Mouse (Mus musculus) forebrain, embryonic 10.5 days (tissue): ENCODE measurements at regions not wholly inside any gene's neighbourhood (a gene's known extent, or its start where the extent isn't known, plus 50 kb on each side); places are given as distances from the start of the nearest gene placed in this dataset.

ENCODE experiments used
- DNase-seq: peaks from one replicate; pipeline ENCODE4 v3.0.0-alpha.2; 2017; ENCODE audit warnings: low spot score; ENCODE audit errors: extremely low spot score
- H3K27ac ChIP-seq: fragments of 300-500 bp; sonication (generic); 2 replicates; pipeline ENCODE4 v1.5.1; 2016; ENCODE audit warnings: mild to moderate bottlenecking
- H3K27me3 ChIP-seq: fragments of 300-500 bp; sonication (generic); 2 replicates; pipeline ENCODE4 v1.6.1; 2016; ENCODE audit warnings: mild to moderate bottlenecking; ENCODE audit not compliant: poor library complexity, severe bottlenecking
- H3K36me3 ChIP-seq: fragments of 300-500 bp; sonication (generic); replicated peaks from 2 replicates; pipeline ENCODE4 v1.6.1; 2016; ENCODE audit warnings: mild to moderate bottlenecking, moderate library complexity
- H3K4me1 ChIP-seq: fragments of 300-500 bp; sonication (generic); 2 replicates; pipeline ENCODE4 v1.6.1; 2016
- H3K4me3 ChIP-seq: fragments of 300-500 bp; sonication (generic); 2 replicates; pipeline ENCODE4 v1.5.1; 2016; ENCODE audit warnings: mild to moderate bottlenecking, moderate library complexity
- H3K9me3 ChIP-seq: fragments of 300-500 bp; sonication (generic); 2 replicates; pipeline ENCODE4 v1.6.1; 2016; ENCODE audit warnings: mild to moderate bottlenecking, moderate library complexity
- WGBS: fragments of 180-500 bp; shearing (Covaris S2); methylation state at CpG from one replicate; pipeline ENCODE4 v1.1.7; 2016; 5-methylcytosine and 5-hydroxymethylcytosine counted together

GRCm38 (mm10) chr6:139391307-139391706, 110.5 kb downstream of the Rergl start:
- H3K9me3 ChIP-seq = no peaks in the 10 kb centered on the region
- no peaks in the 10 kb centered on the region for H3K27me3 ChIP-seq
- DNase-seq = peak; percentile 55
- no peak overlapping the region for H3K4me3 ChIP-seq
- no peaks in the 10 kb centered on the region for H3K36me3 ChIP-seq
- 6% methylated on average over 13 of the region's 13 CpGs for WGBS
- no peak overlapping the region for H3K27ac ChIP-seq
- no peaks in the 10 kb centered on the region for H3K4me1 ChIP-seq

DNA sequence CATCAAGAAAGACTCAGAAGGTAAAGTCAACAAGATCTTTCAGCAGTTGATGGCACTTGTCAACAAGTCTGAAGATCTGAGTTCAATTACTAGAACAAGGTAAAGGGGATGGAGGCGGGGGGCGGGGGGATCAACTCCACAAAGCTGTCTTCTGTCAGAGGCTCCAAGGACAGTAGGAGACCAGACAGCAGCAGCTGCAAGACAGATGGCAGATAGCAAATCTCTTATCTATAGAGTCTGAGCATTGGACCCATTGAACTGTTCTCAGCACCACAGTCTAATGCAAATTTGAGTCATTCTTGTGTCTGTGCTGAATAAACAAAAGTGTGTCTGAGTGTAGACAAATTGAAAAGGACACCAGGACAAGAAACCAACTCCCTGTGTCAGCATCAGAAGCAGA, 150.8 kb downstream of the Rergl start:
- Histone ChIP-seq H3K27ac (no peak overlapping the region), H3K9me3 (no peaks in the 10 kb centered on the region), H3K4me3 (no peak overlapping the region), H3K27me3 (no peaks in the 10 kb centered on the region), H3K36me3 (no peaks in the 10 kb centered on the region), H3K4me1 (no peaks in the 10 kb centered on the region)
- DNase-seq = no peak
- 96% methylated on average over 2 of the region's 2 CpGs for WGBS

GRCm38 (mm10) chr6:139325226-139325625, 176.6 kb downstream of the Rergl start:
- H3K4me1 ChIP-seq = peaks cover 10% of the 10 kb centered on the region
- H3K4me3 ChIP-seq = no peak overlapping the region
- no peaks in the 10 kb centered on the region for H3K9me3 ChIP-seq
- DNase-seq = no peak
- 81% methylated on average over 7 of the region's 7 CpGs for WGBS
- H3K27me3 ChIP-seq = no peaks in the 10 kb centered on the region
- no peaks in the 10 kb centered on the region for H3K36me3 ChIP-seq
- H3K27ac ChIP-seq = no peak overlapping the region

- H3K27ac ChIP-seq = peak overlapping the region; percentile 32
- no peaks in the 10 kb centered on the region for H3K9me3 ChIP-seq
- H3K4me1 ChIP-seq = peaks cover 6% of the 10 kb centered on the region
- no peaks in the 10 kb centered on the region for H3K36me3 ChIP-seq
- H3K4me3 ChIP-seq = no peak overlapping the region
- H3K27me3 ChIP-seq = no peaks in the 10 kb centered on the region
- no peak for DNase-seq
- WGBS = 30% methylated on average over 5 of the region's 5 CpGs
Measured at GRCm38 (mm10) chr6:139307651-139308050, 194.1 kb downstream of the Rergl start.

DNA sequence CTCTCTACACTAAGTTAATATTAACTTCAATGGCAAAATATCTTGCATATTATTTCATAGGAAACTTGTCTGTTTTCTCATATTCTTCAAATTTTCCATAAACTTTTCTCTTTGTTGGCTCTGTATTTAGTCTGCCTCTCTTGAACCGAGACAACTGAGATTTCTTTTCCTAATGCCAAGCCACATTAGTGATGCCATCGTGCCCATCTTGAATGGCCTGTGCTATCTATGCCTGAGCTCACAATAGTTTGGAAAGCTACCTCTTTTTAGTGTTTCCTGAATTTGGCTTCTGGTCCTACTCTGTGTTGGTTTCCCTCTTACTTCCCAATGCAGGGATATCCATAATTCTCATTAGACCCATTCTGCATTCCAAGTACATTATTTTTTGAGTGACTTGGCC, 197.5 kb downstream of the Rergl start:
- Histone ChIP-seq H3K27me3 (no peaks in the 10 kb centered on the region), H3K4me3 (no peak overlapping the region), H3K4me1 (peaks cover 6% of the 10 kb centered on the region), H3K9me3 (no peaks in the 10 kb centered on the region), H3K36me3 (no peaks in the 10 kb centered on the region), H3K27ac (no peak overlapping the region)
- no peak for DNase-seq
- WGBS = 78% methylated on average over 2 of the region's 2 CpGs

GRCm38 (mm10) chr6:139295701-139296100, 206.1 kb downstream of the Rergl start:
- Histone ChIP-seq H3K4me3 (no peak overlapping the region), H3K9me3 (no peaks in the 10 kb centered on the region), H3K27me3 (no peaks in the 10 kb centered on the region), H3K27ac (no peak overlapping the region), H3K36me3 (no peaks in the 10 kb centered on the region), H3K4me1 (no peaks in the 10 kb centered on the region)
- 77% methylated on average over 2 of the region's 2 CpGs for WGBS
- no peak for DNase-seq

- WGBS = 88% methylated on average over 4 of the region's 4 CpGs
- H3K36me3 ChIP-seq = no peaks in the 10 kb centered on the region
- no peak overlapping the region for H3K4me3 ChIP-seq
- no peak for DNase-seq
- no peak overlapping the region for H3K27ac ChIP-seq
- H3K27me3 ChIP-seq = no peaks in the 10 kb centered on the region
- no peaks in the 10 kb centered on the region for H3K4me1 ChIP-seq
- H3K9me3 ChIP-seq = no peaks in the 10 kb centered on the region
Measured at GRCm38 (mm10) chr6:139279093-139279492, 222.7 kb downstream of the Rergl start.

GRCm38 (mm10) chr6:139275512-139275911, 226.3 kb downstream of the Rergl start:
- H3K36me3 ChIP-seq = no peaks in the 10 kb centered on the region
- 68% methylated on average over 3 of the region's 3 CpGs for WGBS

GRCm38 (mm10) chr6:139253704-139254103, 248.1 kb downstream of the Rergl start:
- Histone ChIP-seq H3K27me3 (no peaks in the 10 kb centered on the region), H3K4me1 (0 out of 2 replicates have a peak, but pooled peaks cover 3% of the 10 kb centered on the region)
- 93% methylated on average over 4 of the region's 4 CpGs for WGBS

More at GRCm38 (mm10) chr6:139275512-139275911, 226.3 kb downstream of the Rergl start:
- Histone ChIP-seq H3K27ac (no peak overlapping the region), H3K27me3 (no peaks in the 10 kb centered on the region), H3K4me3 (no peak overlapping the region), H3K9me3 (no peaks in the 10 kb centered on the region), H3K4me1 (no peaks in the 10 kb centered on the region)
- DNase-seq = no peak

DNA sequence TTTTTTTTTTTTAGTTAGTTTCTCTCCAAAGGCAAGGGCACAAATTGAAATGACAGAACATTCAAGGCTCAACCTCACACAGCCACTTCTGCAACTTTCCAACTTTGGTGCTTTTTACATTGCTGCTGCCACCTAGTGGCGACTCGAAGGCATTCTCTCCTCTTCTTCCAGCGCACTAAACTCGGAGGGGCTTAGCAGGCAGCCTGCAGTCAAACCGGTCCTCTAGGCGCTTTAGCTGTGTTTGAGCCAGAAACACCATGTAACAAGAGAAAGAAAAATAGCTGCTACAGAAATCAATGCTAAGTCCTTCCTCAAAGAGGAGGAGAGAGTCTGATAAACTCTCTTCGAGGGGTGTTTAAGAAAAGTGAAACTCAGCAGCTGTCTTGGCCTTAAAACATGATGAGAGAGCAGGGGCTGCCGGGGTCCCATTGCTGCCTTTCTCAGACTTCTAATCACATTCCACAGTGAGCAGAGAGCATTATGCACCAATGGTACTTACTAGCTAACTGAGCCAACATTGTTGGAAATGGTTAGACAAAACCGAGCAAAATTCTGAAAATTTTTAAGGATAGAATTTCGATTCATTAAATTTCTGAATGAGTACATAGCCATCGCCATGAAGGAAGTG, 252.7 kb downstream of the Rergl start:
- H3K4me1 ChIP-seq = 0 out of 2 replicates have a peak, but pooled peaks cover 3% of the 10 kb centered on the region
- no peak overlapping the region for H3K27ac ChIP-seq
- H3K4me3 ChIP-seq = no peak overlapping the region
- H3K27me3 ChIP-seq = no peaks in the 10 kb centered on the region
- H3K36me3 ChIP-seq = no peaks in the 10 kb centered on the region
- H3K9me3 ChIP-seq = no peaks in the 10 kb centered on the region
- 38% methylated on average over 11 of the region's 11 CpGs for WGBS
- DNase-seq = peak; percentile 68

More at GRCm38 (mm10) chr6:139253704-139254103, 248.1 kb downstream of the Rergl start:
- H3K9me3 ChIP-seq = no peaks in the 10 kb centered on the region
- H3K4me3 ChIP-seq = no peak overlapping the region
- H3K27ac ChIP-seq = no peak overlapping the region
- H3K36me3 ChIP-seq = no peaks in the 10 kb centered on the region
- no peak for DNase-seq

- no peaks in the 10 kb centered on the region for H3K9me3 ChIP-seq
- WGBS = 88% methylated on average over 1 of the region's 1 CpGs
- no peaks in the 10 kb centered on the region for H3K36me3 ChIP-seq
- H3K27me3 ChIP-seq = no peaks in the 10 kb centered on the region
- DNase-seq = no peak
- no peak overlapping the region for H3K4me3 ChIP-seq
- H3K27ac ChIP-seq = no peak overlapping the region
- no peaks in the 10 kb centered on the region for H3K4me1 ChIP-seq
Measured at GRCm38 (mm10) chr6:139226127-139226526, 275.6 kb downstream of the Rergl start.

GRCm38 (mm10) chr6:139214488-139214887, 287.3 kb downstream of the Rergl start:
- H3K27ac ChIP-seq = no peak overlapping the region
- H3K4me1 ChIP-seq = no peaks in the 10 kb centered on the region
- no peaks in the 10 kb centered on the region for H3K9me3 ChIP-seq
- no peaks in the 10 kb centered on the region for H3K36me3 ChIP-seq
- no peak overlapping the region for H3K4me3 ChIP-seq
- DNase-seq = no peak
- WGBS = 85% methylated on average over 3 of the region's 3 CpGs
- no peaks in the 10 kb centered on the region for H3K27me3 ChIP-seq

DNA sequence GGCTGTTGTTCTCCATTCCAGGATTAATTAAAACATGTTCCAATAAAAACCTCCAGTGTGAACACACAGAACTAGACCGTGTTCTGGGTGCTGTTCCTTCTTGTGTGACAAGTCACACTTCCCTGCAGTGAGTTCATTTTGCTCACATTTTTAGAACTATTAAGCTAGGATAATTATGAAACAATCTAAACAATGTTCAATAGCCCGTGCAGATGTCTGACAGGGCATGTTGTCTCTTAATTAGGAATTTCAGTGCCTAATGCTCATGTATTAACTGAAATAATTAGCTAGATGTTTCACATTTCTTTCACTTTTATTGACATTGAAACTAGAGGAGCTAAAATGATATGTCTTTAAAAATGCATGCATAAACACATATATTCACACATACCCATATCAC, 291.5 kb downstream of the Rergl start:
- H3K27ac ChIP-seq = no peak overlapping the region
- no peaks in the 10 kb centered on the region for H3K9me3 ChIP-seq
- no peaks in the 10 kb centered on the region for H3K4me1 ChIP-seq
- H3K4me3 ChIP-seq = no peak overlapping the region
- no peak for DNase-seq
- no peaks in the 10 kb centered on the region for H3K27me3 ChIP-seq
- WGBS = 76% methylated on average over 2 of the region's 2 CpGs
- H3K36me3 ChIP-seq = no peaks in the 10 kb centered on the region

- WGBS = 86% methylated on average over 4 of the region's 4 CpGs
- Histone ChIP-seq H3K36me3 (no peaks in the 10 kb centered on the region), H3K27ac (no peak overlapping the region), H3K9me3 (no peaks in the 10 kb centered on the region), H3K4me3 (no peak overlapping the region), H3K4me1 (no peaks in the 10 kb centered on the region), H3K27me3 (no peaks in the 10 kb centered on the region)
- no peak for DNase-seq
Measured at GRCm38 (mm10) chr6:139198601-139199000, 303.2 kb downstream of the Rergl start.
